Mouse (Mus musculus) bone marrow, adult 2 months (tissue): Measurements from ENCODE around the gene Kri1.

Source experiments
- CTCF ChIP-seq: fragments of 200-500 bp; IDR thresholded peaks from 2 replicates; pipeline ENCODE4 v1.5.1; 2011; ENCODE audit warnings: low read length, control low read depth; ENCODE audit not compliant: control insufficient read depth, insufficient read depth
- POLR2A ChIP-seq: fragments of 200-500 bp; IDR thresholded peaks from 2 replicates; pipeline ENCODE4 v1.6.1; 2011; ENCODE audit warnings: low read depth, mild to moderate bottlenecking, control low read depth, low read length, borderline replicate concordance; ENCODE audit not compliant: control insufficient read depth

GRCm38 (mm10) chr9:21327569-21327968 is 39.8 kb upstream of the Kri1 start:
- TF ChIP-seq CTCF (no peak), POLR2A (no peak)
